Mouse (Mus musculus) kidney, adult 2 months (tissue): Measurements from ENCODE around the gene Cpped1. TPM values are rescaled to one million over a fixed set of nuclear protein-coding genes. Genes with fewer than 3 reads are reported as not detected.

Source experiments
- DNase-seq: peaks from one replicate; pipeline ENCODE4 v3.0.0; 2021
- H3K27ac ChIP-seq: fragments of 200-500 bp; 2 replicates; pipeline ENCODE4 v1.5.1; 2012; ENCODE audit warnings: low read depth, low read length, control low read depth, inconsistent platforms; ENCODE audit not compliant: insufficient read depth
- H3K27me3 ChIP-seq: fragments of 200-500 bp; replicated peaks from 2 replicates; pipeline ENCODE4 v1.6.1; 2012; ENCODE audit warnings: mild to moderate bottlenecking, moderate library complexity, low read length, inconsistent platforms; ENCODE audit not compliant: control insufficient read depth, insufficient read depth
- H3K36me3 ChIP-seq: fragments of 200-500 bp; 2 replicates; pipeline ENCODE4 v1.6.1; 2012; ENCODE audit warnings: mild to moderate bottlenecking, moderate library complexity, low read length, inconsistent platforms; ENCODE audit not compliant: control insufficient read depth, insufficient read depth
- H3K4me1 ChIP-seq: fragments of 200-500 bp; 2 replicates; pipeline ENCODE4 v1.6.1; 2011; ENCODE audit warnings: low read length; ENCODE audit not compliant: control insufficient read depth, insufficient read depth
- H3K4me3 ChIP-seq: fragments of 200-500 bp; 2 replicates; pipeline ENCODE4 v1.5.1; 2011; ENCODE audit warnings: mild to moderate bottlenecking, low read depth, low read length, control low read depth; ENCODE audit not compliant: insufficient read depth
- CTCF ChIP-seq: fragments of 200-500 bp; conservative IDR thresholded peaks from 2 replicates; pipeline ENCODE4 v1.5.1; 2011; ENCODE audit warnings: low read depth, mild to moderate bottlenecking, control low read depth, low read length, moderate library complexity, mixed read lengths; ENCODE audit not compliant: insufficient read depth, insufficient read length
- POLR2A ChIP-seq: fragments of 200-500 bp; IDR thresholded peaks from one replicate; pipeline ENCODE4 v1.6.1; 2011; ENCODE audit warnings: low read depth, low read length, control low read depth
- WGBS: fragments of 180-500 bp; shearing (Covaris S2); methylation state at CpG from one replicate; pipeline ENCODE4 v1.1.7; 2018; 5-methylcytosine and 5-hydroxymethylcytosine counted together
- polyA plus RNA-seq: library from polyadenylated mRNA; depleted of rRNA; stranded (reverse); fragments of >200 nt; gene quantifications from 2 replicates; pipeline ENCODE4 v1.2.3, GENCODE M21; 2012

Gene Cpped1
- polyA plus RNA-seq, 1 experiment = 39.9 TPM

DNA sequence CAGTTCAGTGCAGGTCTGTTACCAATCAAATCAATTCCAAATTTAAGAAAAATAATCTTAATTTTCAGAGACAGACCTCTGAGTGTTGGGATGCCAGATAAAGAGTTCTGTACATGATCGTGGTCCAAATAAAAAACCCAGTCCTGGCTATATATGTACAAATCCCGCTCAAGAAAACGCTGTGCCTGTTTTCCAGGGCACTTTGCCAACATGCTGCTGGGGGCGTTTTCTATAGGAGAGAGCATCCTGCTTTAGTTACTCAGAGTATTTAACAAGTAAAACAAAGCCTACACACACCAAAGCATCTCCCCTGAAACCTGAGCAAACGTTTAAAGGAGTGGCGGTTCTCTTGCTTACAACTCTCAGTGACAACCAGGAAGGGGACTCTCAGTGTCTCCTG is 27.4 kb downstream of the Cpped1 start:
- no peaks in the 10 kb centered on the region for H3K4me1 ChIP-seq
- DNase-seq = no peak
- H3K27me3 ChIP-seq = no peaks in the 10 kb centered on the region
- H3K4me3 ChIP-seq = no peak overlapping the region
- TF ChIP-seq CTCF (no peak), POLR2A (no peak)
- no peak overlapping the region for H3K27ac ChIP-seq
- peaks cover 13% of the 10 kb centered on the region for H3K36me3 ChIP-seq
- WGBS = 65% methylated on average over 6 of the region's 6 CpGs

DNA sequence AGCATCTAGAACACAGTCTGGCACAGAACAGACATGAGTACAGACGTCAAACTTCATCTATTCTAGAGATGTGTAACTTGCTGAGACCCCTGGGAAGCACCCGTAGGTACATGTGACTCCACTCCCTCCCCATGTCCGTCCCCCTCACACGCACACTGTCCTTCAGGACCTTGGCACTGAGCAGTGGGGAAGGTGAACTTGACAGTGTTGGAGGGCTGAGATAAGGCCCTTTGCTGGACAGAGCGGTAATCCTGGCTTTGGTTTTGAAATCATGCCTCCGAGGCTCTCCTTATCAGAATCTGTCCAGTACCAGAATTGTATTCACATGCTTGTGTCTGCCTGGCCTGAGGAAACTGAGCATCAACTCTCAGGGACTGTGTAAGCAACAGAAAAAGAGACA is 28.8 kb downstream of the Cpped1 start:
- Histone ChIP-seq H3K36me3 (peaks cover 4% of the 10 kb centered on the region), H3K4me1 (no peaks in the 10 kb centered on the region), H3K27me3 (no peaks in the 10 kb centered on the region), H3K4me3 (no peak overlapping the region), H3K27ac (no peak overlapping the region)
- no peak for TF ChIP-seq POLR2A
- TF ChIP-seq CTCF = no peak
- 93% methylated on average over 6 of the region's 6 CpGs for WGBS
- DNase-seq = no peak

DNA sequence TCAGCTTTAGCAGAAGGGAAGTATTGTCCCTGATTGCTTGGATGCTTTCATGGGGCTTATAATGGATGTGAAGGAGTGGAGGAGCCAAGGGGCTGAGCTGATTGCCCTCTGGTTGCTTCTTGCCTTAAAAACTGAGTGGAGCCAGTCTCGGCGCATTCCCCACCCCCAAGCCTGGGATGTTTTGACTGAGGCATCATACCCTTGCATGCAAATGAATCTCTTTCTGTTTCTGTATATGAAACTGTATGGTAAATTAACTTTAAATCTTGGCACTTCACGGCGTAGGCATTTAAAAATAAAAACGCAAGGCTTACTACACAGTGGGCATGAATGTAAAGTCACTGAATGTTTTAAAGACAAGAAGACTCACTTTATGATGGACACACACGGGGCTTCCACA is 30.0 kb downstream of the Cpped1 start:
- Histone ChIP-seq H3K27ac (no peak overlapping the region), H3K4me1 (no peaks in the 10 kb centered on the region), H3K27me3 (no peaks in the 10 kb centered on the region), H3K36me3 (peaks cover under 1% of the 10 kb centered on the region), H3K4me3 (no peak overlapping the region)
- TF ChIP-seq CTCF (no peak), POLR2A (no peak)
- 97% methylated on average over 6 of the region's 6 CpGs for WGBS
- no peak for DNase-seq

DNA sequence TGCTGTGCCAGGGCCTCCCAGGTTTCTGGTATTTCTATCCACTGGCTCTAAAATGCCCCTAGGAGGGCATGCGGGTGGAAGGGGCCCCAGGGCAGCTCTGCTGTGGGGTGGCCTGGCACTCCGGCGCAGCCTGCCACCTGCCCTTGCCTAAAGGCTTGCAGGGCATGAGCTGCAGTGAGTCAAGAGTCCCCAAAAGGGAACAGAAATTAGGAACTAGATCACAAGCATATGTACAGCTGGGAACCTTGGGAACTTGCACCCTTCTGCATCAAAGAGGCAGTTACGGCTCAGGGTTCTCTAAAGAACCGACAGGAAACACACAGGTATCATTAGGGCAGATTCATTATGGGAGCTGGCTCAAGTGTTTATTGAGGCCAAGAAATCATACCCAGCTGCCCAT is 34.0 kb downstream of the Cpped1 start:
- H3K4me3 ChIP-seq = no peak overlapping the region
- no peak for DNase-seq
- H3K27ac ChIP-seq = no peak overlapping the region
- 80% methylated on average over 5 of the region's 5 CpGs for WGBS
- no peaks in the 10 kb centered on the region for H3K4me1 ChIP-seq
- no peaks in the 10 kb centered on the region; the same call in 1 of the 2 replicates for H3K36me3 ChIP-seq
- no peaks in the 10 kb centered on the region for H3K27me3 ChIP-seq
- TF ChIP-seq POLR2A (no peak), CTCF (no peak)

DNA sequence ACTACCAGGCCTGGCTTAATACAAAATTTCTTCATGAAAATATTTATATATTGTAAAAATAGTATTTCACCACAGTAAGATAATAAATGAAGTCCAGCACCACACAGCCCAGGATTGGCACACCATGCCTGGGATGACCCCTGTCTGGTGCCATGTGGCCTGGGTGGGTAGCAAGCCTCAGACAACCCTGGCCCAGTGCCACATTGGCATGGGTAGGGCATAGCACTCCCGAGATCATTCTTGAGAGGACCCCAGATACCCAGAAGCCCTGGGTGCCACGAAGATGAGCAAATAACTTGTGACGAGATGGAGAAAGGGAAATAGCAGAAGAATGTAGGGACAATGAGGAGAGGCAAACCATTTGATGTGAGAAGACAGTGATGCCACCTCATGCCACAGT is 36.0 kb downstream of the Cpped1 start:
- Histone ChIP-seq H3K27ac (no peak overlapping the region), H3K4me3 (no peak overlapping the region), H3K4me1 (no peaks in the 10 kb centered on the region), H3K36me3 (no peaks in the 10 kb centered on the region; the same call in 1 of the 2 replicates), H3K27me3 (no peaks in the 10 kb centered on the region)
- WGBS = 87% methylated on average over 3 of the region's 3 CpGs
- TF ChIP-seq CTCF (no peak), POLR2A (no peak)
- DNase-seq = no peak

DNA sequence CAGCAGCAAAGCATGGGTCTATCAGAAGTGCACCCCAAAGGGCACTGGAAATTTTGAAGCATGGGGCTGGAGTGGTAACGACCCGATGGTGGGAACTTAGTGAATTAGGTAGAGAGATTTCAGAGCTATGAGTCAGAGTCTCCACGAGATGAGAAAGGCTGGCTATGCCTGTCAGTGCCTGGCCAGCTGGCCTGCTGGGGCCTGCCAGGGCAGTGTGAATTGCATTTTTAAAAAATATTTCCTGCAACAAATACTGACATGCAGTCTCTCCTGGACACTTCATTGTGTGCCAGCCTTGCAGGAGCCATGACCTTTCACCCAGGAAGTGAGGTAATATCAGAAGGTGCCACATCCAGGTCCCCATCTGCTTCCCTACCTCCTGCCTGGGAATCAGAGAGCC is 40.8 kb downstream of the Cpped1 start:
- H3K27ac ChIP-seq = no peak overlapping the region
- DNase-seq = no peak
- 73% methylated on average over 3 of the region's 3 CpGs for WGBS
- no peaks in the 10 kb centered on the region for H3K27me3 ChIP-seq
- H3K36me3 ChIP-seq = no peaks in the 10 kb centered on the region; the same call in 1 of the 2 replicates
- TF ChIP-seq CTCF = no peak
- TF ChIP-seq POLR2A = no peak
- no peaks in the 10 kb centered on the region for H3K4me1 ChIP-seq
- no peak overlapping the region for H3K4me3 ChIP-seq

DNA sequence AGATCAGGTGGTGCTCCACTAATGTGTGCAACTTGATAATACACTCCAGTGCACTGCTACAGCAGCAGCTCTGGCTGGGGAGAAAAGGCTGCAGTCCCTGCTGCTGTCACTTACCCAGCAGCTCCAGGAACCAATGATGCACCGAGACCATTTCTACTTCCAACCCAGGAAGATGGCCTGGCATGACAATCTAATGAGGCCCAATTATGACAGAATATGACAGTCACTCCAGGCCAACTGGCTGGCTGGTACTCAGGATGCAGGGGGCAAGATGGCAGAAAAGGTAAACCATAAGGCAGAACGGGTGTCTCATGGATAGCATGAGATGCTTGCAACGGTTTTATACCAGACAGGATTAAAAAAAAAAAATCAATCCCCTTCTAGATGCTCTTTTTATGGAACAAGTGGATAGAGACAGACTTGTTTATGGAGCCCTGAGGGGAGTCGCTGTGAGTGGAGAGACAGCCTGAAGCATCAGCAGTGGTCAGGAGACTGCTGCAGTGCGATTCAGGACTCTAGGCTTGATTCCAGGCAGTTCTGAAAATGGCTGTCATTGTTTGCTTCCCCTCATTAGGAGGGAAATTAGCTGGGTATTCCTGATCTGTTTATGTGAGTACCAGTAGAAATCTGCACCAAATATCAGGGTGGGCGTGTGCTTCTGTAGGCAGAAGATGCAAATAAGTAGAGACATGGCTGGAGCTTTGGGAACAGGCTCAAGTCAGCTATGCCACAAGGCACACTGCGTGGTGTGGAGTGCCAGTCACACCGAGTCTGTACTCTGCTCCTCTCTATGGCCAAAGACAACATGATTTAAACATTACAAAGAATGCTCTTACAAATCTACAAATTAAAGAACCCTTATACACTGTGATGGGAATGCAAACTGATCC is 56.3 kb downstream of the Cpped1 start:
- Histone ChIP-seq H3K36me3 (peaks cover 3% of the 10 kb centered on the region; the same call in 1 of the 2 replicates), H3K4me3 (no peak overlapping the region), H3K4me1 (no peaks in the 10 kb centered on the region), H3K27ac (no peak overlapping the region), H3K27me3 (no peaks in the 10 kb centered on the region)
- WGBS = 85% methylated on average over 8 of the region's 8 CpGs
- DNase-seq = no peak
- no peak for TF ChIP-seq POLR2A
